Mouse (Mus musculus) limb, embryonic 14.5 days (tissue): Measurements from ENCODE around the gene Scamp1. TPM values are rescaled to one million over a fixed set of nuclear protein-coding genes. Genes with fewer than 3 reads are reported as not detected.

Source experiments
- ATAC-seq: fragments of 200-750 bp; cut with Nextera tagmentation; 2 replicates; pipeline ENCODE4 v1.8.0; 2017; ENCODE audit warnings: low read depth, moderate number of reproducible peaks, moderate TSS enrichment; ENCODE audit not compliant: low FRiP score
- DNase-seq: peaks from one replicate; pipeline ENCODE4 v3.0.0-alpha.2; 2015; ENCODE audit warnings: low spot score
- H3K27ac ChIP-seq: fragments of 300-500 bp; sonication (generic); replicated peaks from 2 replicates; pipeline ENCODE4 v1.5.1; 2014; ENCODE audit warnings: low read depth, mild to moderate bottlenecking, low read length, moderate library complexity, mixed read lengths
- H3K27me3 ChIP-seq: fragments of 300-500 bp; sonication (generic); 2 replicates; pipeline ENCODE4 v1.6.1; 2014; ENCODE audit warnings: low read length, mixed read lengths; ENCODE audit not compliant: control insufficient read depth, insufficient read depth
- H3K36me3 ChIP-seq: fragments of 300-500 bp; sonication (generic); 2 replicates; pipeline ENCODE4 v1.6.1; 2014; ENCODE audit warnings: mild to moderate bottlenecking, low read length, moderate library complexity, mixed read lengths; ENCODE audit not compliant: control insufficient read depth, insufficient read depth
- H3K4me1 ChIP-seq: fragments of 300-500 bp; sonication (generic); 2 replicates; pipeline ENCODE4 v1.6.1; 2014; ENCODE audit warnings: antibody characterized with exemption, low read length, mixed read lengths; ENCODE audit not compliant: control insufficient read depth, insufficient read depth
- H3K4me2 ChIP-seq: fragments of 300-500 bp; sonication (generic); replicated peaks from 2 replicates; pipeline ENCODE4 v1.6.1; 2014; ENCODE audit warnings: low read depth, mild to moderate bottlenecking, low read length, moderate library complexity; ENCODE audit not compliant: severe bottlenecking
- H3K4me3 ChIP-seq: fragments of 300-500 bp; sonication (generic); replicated peaks from 2 replicates; pipeline ENCODE4 v1.5.1; 2014; ENCODE audit warnings: low read length
- H3K9ac ChIP-seq: fragments of 300-500 bp; sonication (generic); 2 replicates; pipeline ENCODE4 v1.6.1; 2014; ENCODE audit warnings: mild to moderate bottlenecking, low read depth, low read length, moderate library complexity; ENCODE audit not compliant: severe bottlenecking
- H3K9me3 ChIP-seq: fragments of 300-500 bp; sonication (generic); 2 replicates; pipeline ENCODE4 v1.6.1; 2016; ENCODE audit warnings: low read length; ENCODE audit not compliant: control insufficient read depth
- POLR2A ChIP-seq: fragments of 200-500 bp; IDR thresholded peaks from 2 replicates; pipeline ENCODE4 v1.8.0; 2012; ENCODE audit warnings: inconsistent platforms, mild to moderate bottlenecking, moderate library complexity, borderline replicate concordance; ENCODE audit not compliant: insufficient read depth, insufficient read length; ENCODE audit errors: extremely low read depth
- WGBS: fragments of 180-500 bp; shearing (Covaris S2); extraction: QIAGEN DNeasy Blood & Tissue Kit; methylation state at CpG from one replicate; pipeline ENCODE4 v1.1.7; 2014; 5-methylcytosine and 5-hydroxymethylcytosine counted together
- polyA plus RNA-seq, 2 experiments: library from polyadenylated mRNA; depleted of rRNA in 1 of 2; stranded (reverse) in 1 of 2; unstranded in 1 of 2; fragments of >200 nt; fragmentation: Nextera tagmentation in 1 of 2; extraction: Ambion mirVana in 1 of 2; gene quantifications; 2 replicates each; pipeline versions ENCODE4 v1.2.1 to v1.2.3; 2012 to 2014

Scamp1 gene
- polyA plus RNA-seq, 2 experiments = 19.5 to 26.1 TPM

DNA sequence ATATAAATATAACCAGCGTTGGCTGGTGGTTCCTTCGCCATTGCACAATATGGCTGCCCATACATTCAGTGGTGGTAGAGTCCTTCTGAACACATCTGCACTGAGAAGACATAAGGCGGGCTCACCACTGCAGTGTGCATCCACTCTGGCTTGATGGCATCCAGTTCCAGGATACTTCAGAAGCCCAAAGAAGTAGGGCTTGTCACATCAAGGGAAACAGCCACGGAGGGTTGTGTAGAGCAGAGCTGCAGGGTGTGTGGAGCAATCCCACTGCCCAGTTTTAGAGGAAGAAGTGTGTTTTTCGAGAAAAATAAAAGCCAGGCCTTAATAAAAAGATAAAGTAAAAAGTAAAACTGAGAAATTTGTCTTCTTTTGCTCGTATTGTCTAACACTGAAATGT, 87.0 kb downstream of the Scamp1 start:
- no peak for TF ChIP-seq POLR2A
- Histone ChIP-seq H3K27me3 (no peaks in the 10 kb centered on the region), H3K9ac (no peak overlapping the region), H3K4me1 (no peaks in the 10 kb centered on the region), H3K9me3 (no peaks in the 10 kb centered on the region), H3K4me2 (no peak overlapping the region), H3K4me3 (no peak overlapping the region), H3K27ac (no peak overlapping the region), H3K36me3 (peaks cover 18% of the 10 kb centered on the region; the same call in 1 of the 2 replicates)
- 79% methylated on average over 6 of the region's 6 CpGs for WGBS
- DNase-seq (no peak), ATAC-seq (no peak)

DNA sequence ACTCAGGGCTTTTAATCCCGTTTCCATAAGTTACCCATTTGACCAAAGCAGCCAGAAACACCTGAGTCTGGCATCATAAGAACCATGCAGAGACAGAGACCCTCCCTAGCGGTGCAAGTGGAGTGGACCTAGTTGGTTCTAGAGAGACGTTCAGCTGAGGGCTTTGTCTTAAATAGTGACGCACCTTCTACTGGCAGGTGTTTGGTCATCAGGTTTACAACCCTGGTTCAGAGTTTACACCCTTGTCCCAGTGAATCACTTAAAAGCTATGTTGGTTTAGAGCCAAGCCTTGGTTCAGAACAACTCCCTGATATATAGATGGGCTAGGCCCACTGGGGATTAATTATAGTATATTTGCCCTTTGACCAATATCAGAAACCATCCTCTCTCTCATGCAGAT, 92.4 kb downstream of the Scamp1 start:
- Histone ChIP-seq H3K9ac (no peak overlapping the region), H3K36me3 (peaks cover 26% of the 10 kb centered on the region), H3K4me3 (no peak overlapping the region), H3K4me1 (peaks cover 15% of the 10 kb centered on the region; the same call in 1 of the 2 replicates), H3K9me3 (no peaks in the 10 kb centered on the region), H3K4me2 (no peak overlapping the region), H3K27me3 (no peaks in the 10 kb centered on the region), H3K27ac (no peak overlapping the region)
- no peak for DNase-seq
- TF ChIP-seq POLR2A = no peak
- WGBS = 85% methylated on average over 4 of the region's 4 CpGs
- no peak for ATAC-seq

DNA sequence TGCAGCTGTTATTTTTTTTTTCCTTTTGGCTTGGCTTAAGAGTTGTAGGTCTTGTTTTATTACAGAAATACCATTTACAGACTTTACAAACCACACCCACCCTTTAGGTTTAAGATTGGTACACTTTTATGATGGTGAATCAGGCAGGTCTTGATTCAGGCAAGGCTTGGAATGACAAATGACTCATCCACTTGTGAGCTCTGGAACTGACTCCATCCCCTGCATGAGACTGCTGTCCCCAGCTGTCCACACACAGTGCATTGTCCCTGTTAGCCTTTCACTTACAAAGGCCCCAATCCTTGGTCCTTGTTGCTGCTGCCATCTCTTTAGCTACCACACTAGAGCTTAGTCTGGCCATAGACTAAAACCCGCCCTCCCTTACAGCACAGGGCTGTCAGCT, 95.3 kb downstream of the Scamp1 start:
- no peak for ATAC-seq
- Histone ChIP-seq H3K9me3 (no peaks in the 10 kb centered on the region), H3K4me2 (no peak overlapping the region), H3K9ac (no peak overlapping the region), H3K4me3 (no peak overlapping the region), H3K27me3 (no peaks in the 10 kb centered on the region), H3K4me1 (peaks cover 21% of the 10 kb centered on the region; the same call in 1 of the 2 replicates), H3K27ac (no peak overlapping the region), H3K36me3 (peaks cover 21% of the 10 kb centered on the region)
- TF ChIP-seq POLR2A = no peak
- 89% methylated on average over 1 of the region's 1 CpGs for WGBS
- DNase-seq = no peak

DNA sequence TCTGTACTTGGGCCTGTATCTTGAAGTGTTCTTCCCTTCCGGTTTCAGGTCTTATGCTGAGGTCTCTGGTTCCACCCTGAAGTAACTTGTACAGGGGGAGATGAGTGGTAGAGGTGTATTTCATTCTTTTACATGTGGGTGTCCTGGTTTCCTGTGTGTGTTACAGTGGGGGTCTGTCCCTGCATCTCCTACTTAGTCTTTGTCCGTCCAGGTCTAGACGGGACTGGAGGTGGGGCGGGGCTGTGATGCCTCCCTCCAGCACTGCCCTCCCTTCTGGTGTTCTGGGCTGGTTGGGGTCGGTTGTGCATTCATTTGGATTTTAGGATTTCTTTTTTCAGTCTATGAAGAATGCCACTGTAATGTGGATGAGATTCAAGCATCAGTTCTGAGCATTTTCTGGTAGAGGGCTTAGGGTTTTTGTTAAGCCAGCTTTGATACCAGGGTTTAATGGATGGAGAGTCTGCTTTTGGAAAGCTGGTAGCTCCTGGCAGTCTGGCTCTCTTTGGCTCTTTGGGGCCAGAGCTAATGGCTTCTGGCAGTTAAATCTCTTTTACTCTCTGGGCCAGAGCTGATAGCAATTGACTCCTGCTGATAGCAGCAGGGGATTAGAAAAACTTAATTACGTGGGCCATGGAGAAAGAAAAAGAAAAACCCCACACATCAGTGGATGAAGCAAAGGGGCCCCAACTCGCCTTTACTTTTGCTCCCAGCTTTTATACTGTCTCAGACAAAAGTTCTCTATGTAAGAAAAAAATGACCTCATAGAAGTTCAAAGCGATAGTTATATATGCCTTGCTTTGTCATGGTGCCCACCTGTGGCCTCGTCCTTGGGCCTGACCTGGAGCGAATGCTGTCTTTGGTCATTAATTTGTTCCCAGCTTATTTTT, 97.2 kb downstream of the Scamp1 start:
- no peak for TF ChIP-seq POLR2A
- Histone ChIP-seq H3K4me3 (no peak overlapping the region), H3K4me1 (peaks cover 29% of the 10 kb centered on the region), H3K9me3 (no peaks in the 10 kb centered on the region), H3K4me2 (no peak overlapping the region), H3K27ac (no peak overlapping the region), H3K36me3 (peaks cover 14% of the 10 kb centered on the region; the same call in 1 of the 2 replicates), H3K9ac (no peak overlapping the region), H3K27me3 (no peaks in the 10 kb centered on the region)
- ATAC-seq (no peak), DNase-seq (no peak)
- WGBS = 39% methylated on average over 10 of the region's 10 CpGs

DNA sequence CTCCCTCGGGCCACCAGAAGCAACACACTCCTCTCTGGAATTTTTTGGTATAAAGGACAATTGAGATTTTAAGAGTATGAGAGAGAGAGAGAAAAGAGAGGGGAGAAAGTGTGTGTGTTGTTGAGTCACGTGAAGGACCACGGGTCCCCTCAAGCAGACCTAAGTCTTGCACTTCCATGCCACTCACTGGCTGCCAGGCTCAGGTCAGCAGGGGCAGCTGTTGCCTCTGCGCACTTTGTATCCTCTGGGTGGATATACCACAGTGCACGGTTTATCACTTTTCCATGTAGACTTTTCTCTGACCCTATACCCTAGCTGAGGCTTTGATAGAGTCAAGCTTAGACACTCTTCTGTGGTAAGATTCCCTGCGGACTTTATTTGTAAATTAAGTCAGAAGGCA, 100.0 kb downstream of the Scamp1 start:
- Histone ChIP-seq H3K4me1 (peaks cover 29% of the 10 kb centered on the region), H3K4me2 (no peak overlapping the region)
- TF ChIP-seq POLR2A = no peak

More for the DNA sequence above, 100.0 kb downstream of the Scamp1 start:
- 82% methylated on average over 5 of the region's 6 CpGs for WGBS
- Histone ChIP-seq H3K27ac (no peak overlapping the region), H3K27me3 (no peaks in the 10 kb centered on the region), H3K9me3 (no peaks in the 10 kb centered on the region), H3K36me3 (no peaks in the 10 kb centered on the region), H3K9ac (no peak overlapping the region), H3K4me3 (no peak overlapping the region)
- no peak for ATAC-seq
- no peak for DNase-seq
